15 mouse cellular contexts compared by ENCODE assay signal in genomic region chr9:97817116-97817515, GRCm38 (mm10).
"Had no signal": no experiment of that assay in that cellular context is flagged by ENCODE, and none has a peak within 500 bp of the region (broad histone marks: within the 10 kb centered on the region; RNA-seq: fewer than 3 reads in every experiment).

No protein-coding gene starts in this region.

- H3K27me3 ChIP-seq: kidney, embryonic 15.5 days; limb, embryonic 13.5 days; liver, embryonic 12.5 days; megakaryocyte, embryonic 14.5 days; neural tube, embryonic 13.5 days; stomach, embryonic 15.5 days had no signal

- H3K9me3 ChIP-seq: kidney, embryonic 15.5 days; limb, embryonic 13.5 days; liver, embryonic 12.5 days; neural tube, embryonic 13.5 days; stomach, embryonic 15.5 days had no signal

- DNase-seq: kidney, adult 2 months; kidney, postnatal 25 days; lung, embryonic 14.5 days; lung, postnatal 10 days; lung, postnatal 4 days; right cerebral cortex, postnatal 14 days; thymus, postnatal 36 days had no signal

- H3K27ac ChIP-seq: kidney, embryonic 15.5 days; limb, embryonic 13.5 days; liver, embryonic 12.5 days; neural tube, embryonic 13.5 days; stomach, embryonic 15.5 days had no signal

- ATAC-seq: liver, embryonic 12.5 days; midbrain, embryonic 16.5 days had no signal

- H3K36me3 ChIP-seq: kidney, embryonic 15.5 days; limb, embryonic 13.5 days; liver, embryonic 12.5 days; neural tube, embryonic 13.5 days; stomach, embryonic 15.5 days had no signal

- H3K4me1 ChIP-seq: liver, embryonic 12.5 days; stomach, embryonic 15.5 days had no signal

- H3K4me3 ChIP-seq: kidney, embryonic 15.5 days; limb, embryonic 13.5 days; liver, embryonic 12.5 days; megakaryocyte, embryonic 14.5 days; neural tube, embryonic 13.5 days; stomach, embryonic 15.5 days had no signal

- H3K9ac ChIP-seq: kidney, embryonic 15.5 days; limb, embryonic 13.5 days; liver, embryonic 12.5 days; lung, embryonic 14.5 days; neural tube, embryonic 13.5 days; stomach, embryonic 15.5 days had no signal

- H3K4me2 ChIP-seq: kidney, embryonic 15.5 days; limb, embryonic 13.5 days; liver, embryonic 12.5 days; lung, embryonic 14.5 days; midbrain, embryonic 11.5 days; neural tube, embryonic 13.5 days; stomach, embryonic 15.5 days had no signal
